Mouse (Mus musculus) neural tube, embryonic 13.5 days (tissue): ENCODE measurements around the gene Cdkn1c. TPM values are rescaled to one million over a fixed set of nuclear protein-coding genes. Genes with fewer than 3 reads are reported as not detected.

Experiments used
- ATAC-seq: fragments of 200-750 bp; cut with Nextera tagmentation; 2 replicates; pipeline ENCODE4 v1.8.0; 2017; ENCODE audit warnings: low read depth, mild to moderate bottlenecking, moderate TSS enrichment, moderate library complexity
- H3K27ac ChIP-seq: fragments of 300-500 bp; sonication (generic); replicated peaks from 2 replicates; pipeline ENCODE4 v1.5.1; 2015; ENCODE audit warnings: moderate library complexity, mild to moderate bottlenecking, inconsistent platforms
- H3K27me3 ChIP-seq: fragments of 300-500 bp; sonication (generic); 2 replicates; pipeline ENCODE4 v1.6.1; 2015; ENCODE audit warnings: mild to moderate bottlenecking, inconsistent platforms
- H3K36me3 ChIP-seq: fragments of 300-500 bp; sonication (generic); 2 replicates; pipeline ENCODE4 v1.6.1; 2015; ENCODE audit warnings: mild to moderate bottlenecking, inconsistent platforms
- H3K4me1 ChIP-seq: fragments of 300-500 bp; sonication (generic); replicated peaks from 2 replicates; pipeline ENCODE4 v1.6.1; 2015; ENCODE audit warnings: inconsistent platforms
- H3K4me2 ChIP-seq: fragments of 300-500 bp; sonication (generic); 2 replicates; pipeline ENCODE4 v1.6.1; 2015; ENCODE audit warnings: inconsistent platforms, mild to moderate bottlenecking, moderate library complexity
- H3K4me3 ChIP-seq: fragments of 300-500 bp; sonication (generic); 2 replicates; pipeline ENCODE4 v1.5.1; 2015; ENCODE audit warnings: mild to moderate bottlenecking, inconsistent platforms
- H3K9ac ChIP-seq: fragments of 300-500 bp; sonication (generic); 2 replicates; pipeline ENCODE4 v1.6.1; 2015; ENCODE audit warnings: moderate library complexity, mild to moderate bottlenecking, inconsistent platforms
- H3K9me3 ChIP-seq: fragments of 300-500 bp; sonication (generic); 2 replicates; pipeline ENCODE4 v1.6.1; 2016; ENCODE audit warnings: inconsistent platforms
- WGBS: fragments of 180-500 bp; shearing (Covaris S2); methylation state at CpG from one replicate; pipeline ENCODE4 v1.1.7; 2015; 5-methylcytosine and 5-hydroxymethylcytosine counted together
- polyA plus RNA-seq: library from polyadenylated mRNA; unstranded; fragments of >200 nt; fragmentation: Nextera tagmentation; extraction: Ambion mirVana; gene quantifications from 2 replicates; pipeline ENCODE4 v1.2.1, GENCODE M21; 2015

Cdkn1c gene
- polyA plus RNA-seq, 1 experiment from 2014 or later: 464 TPM

GRCm38 (mm10) chr7:143458963-143459331, 1.9 kb downstream of the Cdkn1c start:
- peaks cover 15% of the 10 kb centered on the region for H3K4me1 ChIP-seq
- H3K36me3 ChIP-seq: 0 out of 2 replicates have a peak, but pooled peaks cover 4% of the 10 kb centered on the region
- 24% methylated on average over 38 of the region's 38 CpGs for WGBS
- peak overlapping the region; percentile 74 for H3K9ac ChIP-seq
- H3K9me3 ChIP-seq: peaks cover 21% of the 10 kb centered on the region; the same call in 1 of the 2 replicates
- H3K27ac ChIP-seq: peak overlapping the region; percentile 85
- H3K27me3 ChIP-seq: no peaks in the 10 kb centered on the region
- peak overlapping the region; percentile 58 for H3K4me2 ChIP-seq
- ATAC-seq: 0 out of 2 replicates have a peak, but pooled peaks have one; percentile 0
- H3K4me3 ChIP-seq: peak overlapping the region; percentile 50

GRCm38 (mm10) chr7:143447130-143447529, 13.7 kb downstream of the Cdkn1c start:
- 77% methylated on average over 2 of the region's 2 CpGs for WGBS
- Histone ChIP-seq H3K9me3 (no peaks in the 10 kb centered on the region), H3K27me3 (0 out of 2 replicates have a peak, but pooled peaks cover 8% of the 10 kb centered on the region), H3K4me3 (no peak overlapping the region), H3K9ac (no peak overlapping the region), H3K36me3 (no peaks in the 10 kb centered on the region), H3K4me2 (no peak overlapping the region), H3K4me1 (peaks cover 41% of the 10 kb centered on the region), H3K27ac (no peak overlapping the region)
- ATAC-seq: no peak

- H3K4me1 ChIP-seq: peaks cover 41% of the 10 kb centered on the region
- no peaks in the 10 kb centered on the region for H3K9me3 ChIP-seq
- H3K4me3 ChIP-seq: peak overlapping the region; percentile 37
- peak overlapping the region; percentile 90 for H3K27ac ChIP-seq
- ATAC-seq: peak; percentile 78
- H3K36me3 ChIP-seq: no peaks in the 10 kb centered on the region
- WGBS: 3% methylated on average over 44 of the region's 53 CpGs
- H3K9ac ChIP-seq: peak overlapping the region; percentile 68
- peak overlapping the region; percentile 64 for H3K4me2 ChIP-seq
- 0 out of 2 replicates have a peak, but pooled peaks cover 8% of the 10 kb centered on the region for H3K27me3 ChIP-seq
These were observed 15.0 kb downstream of the Cdkn1c start for GRCm38 (mm10) chr7:143445651-143446460.

GRCm38 (mm10) chr7:143444955-143445648, 15.7 kb downstream of the Cdkn1c start:
- 2% methylated on average over 55 of the region's 55 CpGs for WGBS
- Histone ChIP-seq H3K4me1 (peaks cover 41% of the 10 kb centered on the region), H3K9me3 (no peaks in the 10 kb centered on the region), H3K36me3 (no peaks in the 10 kb centered on the region), H3K27me3 (0 out of 2 replicates have a peak, but pooled peaks cover 8% of the 10 kb centered on the region), H3K4me3 (peak overlapping the region; percentile 37), H3K4me2 (peak overlapping the region; percentile 64), H3K9ac (peak overlapping the region; percentile 68), H3K27ac (peak overlapping the region; percentile 90)
- ATAC-seq: peak; percentile 71

GRCm38 (mm10) chr7:143444580-143444954, 16.3 kb downstream of the Cdkn1c start:
- Histone ChIP-seq H3K9ac (peak overlapping the region; percentile 68; the same call in 1 of the 2 replicates), H3K27me3 (0 out of 2 replicates have a peak, but pooled peaks cover 8% of the 10 kb centered on the region), H3K9me3 (no peaks in the 10 kb centered on the region), H3K36me3 (no peaks in the 10 kb centered on the region), H3K4me3 (peak overlapping the region; percentile 37; the same call in 1 of the 2 replicates), H3K4me1 (peaks cover 41% of the 10 kb centered on the region), H3K27ac (peak overlapping the region; percentile 90), H3K4me2 (peak overlapping the region; percentile 64)
- 16% methylated on average over 8 of the region's 8 CpGs for WGBS
- ATAC-seq: no peak; the same call in 1 of the 2 replicates

- no peaks in the 10 kb centered on the region for H3K36me3 ChIP-seq
- 0 out of 2 replicates have a peak, but pooled peaks cover 8% of the 10 kb centered on the region for H3K27me3 ChIP-seq
- H3K4me2 ChIP-seq: peak overlapping the region; percentile 81; the same call in 1 of the 2 replicates
- 62% methylated on average over 1 of the region's 1 CpGs for WGBS
- H3K4me1 ChIP-seq: peaks cover 34% of the 10 kb centered on the region
- no peak overlapping the region for H3K9ac ChIP-seq
- H3K9me3 ChIP-seq: no peaks in the 10 kb centered on the region
- no peak overlapping the region for H3K27ac ChIP-seq
- H3K4me3 ChIP-seq: no peak overlapping the region
- no peak for ATAC-seq
These were observed 21.9 kb downstream of the Cdkn1c start for GRCm38 (mm10) chr7:143438965-143439364.

- Histone ChIP-seq H3K36me3 (no peaks in the 10 kb centered on the region), H3K9me3 (no peaks in the 10 kb centered on the region), H3K9ac (peak overlapping the region; percentile 82), H3K27me3 (0 out of 2 replicates have a peak, but pooled peaks cover 2% of the 10 kb centered on the region), H3K4me1 (peaks cover 34% of the 10 kb centered on the region), H3K4me2 (peak overlapping the region; percentile 81), H3K27ac (peak overlapping the region; percentile 67), H3K4me3 (peak overlapping the region; percentile 43)
- WGBS: 1% methylated on average over 61 of the region's 63 CpGs
- ATAC-seq: peak; percentile 73
These were observed 22.8 kb downstream of the Cdkn1c start for GRCm38 (mm10) chr7:143437894-143438581.

- no peaks in the 10 kb centered on the region for H3K9me3 ChIP-seq
- peak overlapping the region; percentile 82 for H3K9ac ChIP-seq
- peak overlapping the region; percentile 81 for H3K4me2 ChIP-seq
- H3K27me3 ChIP-seq: no peaks in the 10 kb centered on the region
- peak; percentile 56 for ATAC-seq
- no peaks in the 10 kb centered on the region for H3K36me3 ChIP-seq
- H3K4me3 ChIP-seq: peak overlapping the region; percentile 43
- 15% methylated on average over 18 of the region's 18 CpGs for WGBS
- peaks cover 35% of the 10 kb centered on the region for H3K4me1 ChIP-seq
- peak overlapping the region; percentile 67 for H3K27ac ChIP-seq
These were observed 23.5 kb downstream of the Cdkn1c start for GRCm38 (mm10) chr7:143437231-143437893.

GRCm38 (mm10) chr7:143433331-143433730, 27.5 kb downstream of the Cdkn1c start:
- H3K36me3 ChIP-seq: no peaks in the 10 kb centered on the region
- no peak overlapping the region for H3K4me2 ChIP-seq
- H3K27me3 ChIP-seq: no peaks in the 10 kb centered on the region
- no peak overlapping the region for H3K4me3 ChIP-seq
- H3K4me1 ChIP-seq: peaks cover 36% of the 10 kb centered on the region
- no peak overlapping the region for H3K9ac ChIP-seq
- no peaks in the 10 kb centered on the region for H3K9me3 ChIP-seq
- 34% methylated on average over 7 of the region's 7 CpGs for WGBS
- no peak overlapping the region for H3K27ac ChIP-seq
- ATAC-seq: no peak

- no peak overlapping the region for H3K4me3 ChIP-seq
- H3K27me3 ChIP-seq: no peaks in the 10 kb centered on the region
- no peak overlapping the region for H3K27ac ChIP-seq
- H3K36me3 ChIP-seq: no peaks in the 10 kb centered on the region
- peaks cover 37% of the 10 kb centered on the region for H3K4me1 ChIP-seq
- no peak overlapping the region for H3K4me2 ChIP-seq
- no peak for ATAC-seq
- WGBS: 92% methylated on average over 1 of the region's 1 CpGs
- no peak overlapping the region for H3K9ac ChIP-seq
- H3K9me3 ChIP-seq: no peaks in the 10 kb centered on the region
These were observed 28.2 kb downstream of the Cdkn1c start for GRCm38 (mm10) chr7:143432631-143433030.

- Histone ChIP-seq H3K4me2 (no peak overlapping the region), H3K9ac (peak overlapping the region; percentile 35; the same call in 1 of the 2 replicates), H3K9me3 (no peaks in the 10 kb centered on the region), H3K36me3 (no peaks in the 10 kb centered on the region), H3K27ac (peak overlapping the region; percentile 30), H3K27me3 (no peaks in the 10 kb centered on the region; the same call in 1 of the 2 replicates), H3K4me1 (peaks cover 31% of the 10 kb centered on the region), H3K4me3 (no peak overlapping the region)
- peak; percentile 13; the same call in 1 of the 2 replicates for ATAC-seq
- 17% methylated on average over 2 of the region's 2 CpGs for WGBS
These were observed 31.9 kb downstream of the Cdkn1c start for GRCm38 (mm10) chr7:143428814-143429499.
